Mouse (Mus musculus): ENCODE data around the gene Ptges2. TPM values are rescaled to one million over a fixed set of nuclear protein-coding genes. Genes with fewer than 3 reads are reported as not detected.

The Ptges2 gene
- 1.9 TPM for polyA plus RNA-seq (2017; shearing (Covaris generic))

DNA sequence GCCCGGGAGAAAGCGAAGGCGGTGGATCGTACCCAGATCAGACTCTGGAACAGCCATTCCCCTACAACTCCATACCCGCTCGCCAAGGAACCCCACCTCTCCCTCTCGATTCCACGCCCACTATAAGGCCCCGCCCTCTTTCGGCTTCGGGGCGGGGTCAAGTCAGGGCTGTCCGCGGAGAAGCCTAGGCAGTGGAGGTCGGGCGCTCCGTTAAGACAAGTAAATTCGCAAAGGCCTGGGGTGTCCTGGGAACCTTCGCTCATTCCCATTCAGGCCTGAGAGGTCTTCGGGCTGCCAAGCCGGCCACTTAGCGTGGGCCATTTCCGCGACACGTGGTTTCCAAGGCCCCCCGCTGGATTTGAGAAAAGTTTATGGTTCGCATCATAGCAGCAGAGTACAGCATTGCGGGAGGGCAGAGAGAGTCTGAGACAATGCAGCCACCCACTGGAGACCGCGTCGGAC lies at the start of gene Ptges2:
Ptges2 (plus strand) TSS at position 413 of the 462 bp plus-strand sequence.

DNA sequence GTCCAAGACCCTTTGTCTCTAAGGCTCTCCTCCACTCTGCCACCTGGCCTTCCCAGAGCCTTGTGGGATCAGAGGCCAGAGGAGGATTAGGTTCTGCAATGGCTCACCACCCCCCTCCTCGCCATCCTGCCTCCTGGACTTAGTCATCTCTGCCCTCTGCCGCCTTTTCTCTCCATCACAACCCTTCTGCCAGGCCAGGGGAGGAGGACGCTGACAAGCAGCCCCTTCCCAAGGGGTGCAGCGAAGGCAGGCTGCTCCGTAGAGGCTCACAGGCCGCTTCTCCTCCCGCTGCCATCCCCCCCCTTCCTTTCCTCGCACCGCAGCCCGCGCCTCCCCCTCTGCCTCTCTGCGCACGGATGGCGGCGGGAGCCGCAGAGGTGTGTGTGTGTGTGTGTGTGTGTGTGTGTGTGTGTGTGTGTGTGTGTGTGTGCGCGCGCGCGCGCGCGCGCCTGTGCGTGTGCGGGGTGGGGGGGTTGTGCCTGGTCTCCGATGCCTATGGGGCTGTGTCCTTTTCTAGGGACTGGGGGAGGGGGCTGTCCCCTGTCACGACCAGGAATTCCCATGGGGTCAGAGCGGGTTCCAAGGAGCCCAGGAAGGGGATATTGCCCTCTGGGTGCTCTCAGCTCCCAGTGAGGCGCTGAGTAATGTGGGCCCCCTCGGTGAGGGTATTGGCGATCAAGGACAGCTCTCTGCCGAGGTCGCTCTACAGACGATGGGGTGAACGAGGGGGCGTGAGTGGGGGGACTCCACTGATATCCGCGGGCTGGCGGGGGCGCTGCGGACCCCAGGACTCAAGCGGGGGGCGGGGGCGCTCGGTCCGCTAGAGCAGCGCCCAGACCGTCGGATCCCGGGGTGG lies 43.3 kb upstream of the Ptges2 start, which contains the start of gene Ciz1:
Ciz1 (plus strand) TSS at position 177 of the 856 bp plus-strand sequence.

DNA sequence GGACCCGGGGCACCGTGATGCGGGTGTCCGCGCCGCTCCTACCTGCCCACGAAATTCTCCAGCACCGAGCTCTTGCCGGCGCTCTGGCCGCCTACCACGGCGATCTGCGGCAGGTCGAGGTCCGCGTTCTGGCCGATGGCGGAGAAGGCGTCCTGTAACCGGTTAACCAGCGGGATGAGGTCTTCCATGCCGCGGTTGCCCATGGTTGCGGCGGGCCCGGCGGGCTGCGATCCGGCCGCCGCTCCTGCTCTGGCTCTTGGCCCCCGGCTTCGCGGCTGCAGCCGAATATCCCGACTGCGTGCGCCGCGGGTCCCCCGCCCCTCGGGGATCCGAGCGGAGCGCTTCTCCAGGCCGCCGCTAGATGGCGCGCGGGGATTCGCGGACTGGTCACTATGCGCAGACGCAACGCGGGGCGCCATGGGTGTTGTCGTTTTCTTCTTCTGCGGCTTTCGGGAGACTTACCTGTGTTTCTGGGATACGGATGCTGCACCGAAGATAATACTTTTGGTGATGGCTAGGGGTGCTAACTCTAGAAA lies 42.6 kb upstream of the Ptges2 start, which contains the start of gene Dnm1:
Dnm1 (minus strand) TSS at position 332 of the 536 bp plus-strand sequence.

DNA sequence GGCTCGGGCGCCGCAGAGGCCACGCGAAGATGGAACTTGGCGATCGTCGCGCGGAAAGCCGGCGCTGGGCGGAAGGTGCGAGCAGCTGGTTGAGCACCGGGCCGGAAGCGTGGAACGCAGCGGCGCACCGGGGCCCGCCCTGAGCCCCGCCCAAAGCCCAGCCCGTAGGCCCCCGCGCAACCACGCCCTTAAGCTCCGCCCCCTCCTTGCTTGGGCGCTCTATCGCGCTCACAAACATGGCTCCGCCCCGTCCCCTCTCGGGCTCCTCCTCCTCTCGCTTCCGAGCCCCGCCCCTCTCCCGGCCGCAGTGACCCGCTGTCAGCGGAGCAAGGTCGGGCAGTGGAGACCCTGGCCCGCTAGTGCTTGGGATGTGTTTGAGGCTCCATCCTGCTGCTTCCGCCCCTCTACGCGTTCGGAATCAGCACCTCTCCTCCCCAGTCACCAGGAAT lies 13.9 kb upstream of the Ptges2 start, which contains the start of gene 1110008P14Rik:
1110008P14Rik (minus strand) TSS at position 164 of the 449 bp plus-strand sequence.

DNA sequence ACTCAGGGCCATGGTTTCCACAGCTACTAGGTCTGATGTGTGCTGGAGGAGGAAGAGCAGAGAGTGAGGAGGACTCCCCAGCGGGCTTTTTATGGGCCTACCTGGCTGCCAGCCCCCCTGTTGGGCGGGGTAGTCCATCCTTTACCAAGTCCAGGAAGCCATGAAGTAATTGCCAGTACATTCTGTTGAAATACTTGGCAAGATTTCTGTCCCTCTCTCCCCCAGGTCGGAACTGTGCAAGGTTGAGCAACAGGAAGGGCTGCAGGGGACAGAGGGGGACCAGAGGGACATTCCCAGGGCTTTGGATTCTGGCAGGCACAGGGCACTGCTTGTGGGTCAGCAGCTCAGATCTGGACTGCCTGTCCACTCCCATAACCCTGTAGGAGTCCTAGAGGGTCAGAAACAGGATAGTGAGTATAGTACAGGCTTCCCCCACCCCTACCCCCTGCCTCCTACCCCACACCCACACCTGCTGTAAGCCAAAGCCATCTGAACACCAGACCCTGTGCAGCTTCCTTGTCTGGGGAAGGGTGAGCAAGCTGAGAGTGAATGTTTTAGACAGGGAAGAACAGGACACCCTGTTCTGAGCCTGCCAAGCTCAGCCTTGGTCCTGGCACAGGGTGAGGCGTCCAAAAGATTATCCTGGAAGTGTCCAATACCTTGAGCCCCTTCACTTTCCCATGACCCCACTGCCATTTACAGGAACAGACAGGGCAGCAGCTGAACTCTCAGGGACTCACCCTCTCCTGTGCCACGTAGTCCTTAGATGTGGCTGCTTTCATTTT lies 7.8 kb upstream of the Ptges2 start, which contains the start of gene Lcn2:
Lcn2 (minus strand) TSS at position 547 of the 785 bp plus-strand sequence.

DNA sequence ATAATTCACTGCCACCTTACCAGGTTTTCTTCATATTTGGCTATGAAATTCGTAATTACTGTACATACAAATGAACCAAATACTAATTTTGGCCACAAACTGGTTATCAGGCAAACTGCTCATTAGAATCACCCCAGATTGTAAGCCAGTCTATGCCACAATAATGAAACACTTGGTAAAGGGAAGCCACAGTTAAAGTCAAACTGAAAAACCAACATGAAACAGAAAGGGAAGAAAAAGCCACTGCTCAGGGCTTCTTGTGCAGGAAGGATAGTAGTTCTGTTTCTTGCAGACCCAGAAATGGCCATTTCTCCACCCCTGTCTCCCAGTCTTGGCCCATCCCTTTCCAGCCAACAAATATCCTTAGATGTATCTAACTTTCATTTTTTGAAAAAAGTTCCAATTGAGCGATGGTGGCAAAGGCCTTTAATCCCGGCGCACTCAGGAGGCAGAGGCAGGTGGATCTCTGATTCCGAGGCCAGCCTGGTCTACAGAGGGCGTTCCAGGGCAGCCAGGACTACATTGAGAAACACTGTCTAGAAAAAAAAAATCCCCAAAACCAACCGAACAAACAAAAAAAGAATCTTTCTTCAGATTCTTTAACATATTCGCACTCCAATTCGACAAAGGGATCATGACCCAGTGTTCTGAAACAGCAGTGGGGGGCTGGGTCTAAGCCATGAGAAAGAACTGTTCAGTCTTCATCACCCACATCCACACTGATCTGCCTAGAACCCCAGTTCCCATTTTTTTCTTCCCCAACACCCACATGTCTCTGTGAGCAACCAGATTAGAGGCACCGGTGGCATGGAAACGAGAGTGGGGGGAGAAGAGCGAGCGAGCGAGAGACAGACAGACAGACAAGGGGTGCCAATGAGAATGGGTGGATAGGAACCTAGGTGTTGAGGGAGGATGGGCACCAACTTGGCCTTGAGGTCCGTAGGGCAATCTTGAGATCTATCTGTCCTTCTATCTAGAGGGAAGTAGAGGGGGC lies 54.4 kb downstream of the Ptges2 start, which contains the start of gene Naif1:
Naif1 (plus strand) TSS at position 697 of the 994 bp plus-strand sequence.

DNA sequence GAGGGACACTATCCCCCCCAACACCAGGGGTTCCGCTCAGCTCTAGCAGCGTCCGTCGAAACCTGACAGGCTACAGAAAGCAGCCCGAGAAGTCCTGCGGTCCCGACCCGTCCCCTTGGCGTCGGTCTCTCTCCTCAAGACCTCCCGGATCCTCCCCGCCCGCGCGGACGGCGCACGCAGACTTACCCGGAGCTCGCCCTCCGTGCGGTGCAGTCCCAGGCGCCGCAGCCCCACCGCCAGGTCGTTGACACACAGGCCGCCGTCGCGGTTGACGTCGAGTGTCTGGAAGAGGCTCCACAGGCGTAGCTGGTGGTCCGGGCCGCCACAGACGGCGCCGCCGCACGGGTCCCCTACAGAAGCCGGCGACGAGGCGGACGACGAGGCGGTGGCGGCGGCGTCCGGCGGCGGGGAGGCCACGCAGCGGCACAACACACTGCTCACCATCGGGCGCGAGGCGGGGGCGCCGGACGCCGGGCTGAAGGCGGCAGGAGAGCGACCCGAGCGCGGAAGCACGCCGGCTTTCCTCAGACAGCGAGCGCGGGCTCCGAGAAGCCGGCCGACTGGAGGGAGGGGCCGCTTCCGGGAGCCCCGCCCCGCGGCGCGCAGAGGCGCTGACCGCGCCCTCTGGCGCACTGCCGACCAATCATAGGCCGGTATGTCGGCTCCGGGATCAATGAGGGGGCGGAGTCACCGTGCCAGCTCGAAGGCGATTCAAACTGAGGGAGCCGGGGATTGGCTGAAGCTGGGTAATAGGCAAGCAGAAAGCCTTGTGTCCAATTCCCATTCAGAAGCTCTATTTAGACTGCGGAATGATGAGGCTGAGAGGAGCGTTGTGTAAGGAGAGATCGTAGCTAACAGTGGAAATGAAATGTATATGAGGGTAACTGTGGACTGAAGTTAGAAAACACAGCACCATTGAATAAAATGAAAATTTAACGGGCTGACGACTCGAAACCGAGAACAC lies 55.5 kb downstream of the Ptges2 start, which contains the start of gene Slc25a25:
Slc25a25 (minus strand) TSS at position 565 of the 964 bp plus-strand sequence.

Other genes with a start within 250 kb of the Ptges2 start
- 11.7 TPM for gene Prrc2b, start 244.8 kb upstream of the Ptges2 start, polyA plus RNA-seq (2017; shearing (Covaris generic))
- gene Pomt1, start 159.3 kb upstream of the Ptges2 start, polyA plus RNA-seq (2017; shearing (Covaris generic)): 13.3 TPM
- gene Uck1, start 135.7 kb upstream of the Ptges2 start, polyA plus RNA-seq (2017; shearing (Covaris generic)): 107 TPM
- gene Golga2, start 108.5 kb upstream of the Ptges2 start, polyA plus RNA-seq (2017; shearing (Covaris generic)): 50.0 TPM
- 264 TPM for gene Swi5, start 107.8 kb upstream of the Ptges2 start, polyA plus RNA-seq (2017; shearing (Covaris generic))
- gene Ciz1, start 43.6 kb upstream of the Ptges2 start, polyA plus RNA-seq (2017; shearing (Covaris generic)): 161 TPM
- gene Dnm1, start 42.6 kb upstream of the Ptges2 start, polyA plus RNA-seq (2017; shearing (Covaris generic)): not detected
- gene 1110008P14Rik, start 14.0 kb upstream of the Ptges2 start, polyA plus RNA-seq (2017; shearing (Covaris generic)): 79.7 TPM
- gene Lcn2, start 7.6 kb upstream of the Ptges2 start, polyA plus RNA-seq (2017; shearing (Covaris generic)): not detected
- gene Naif1, start 54.6 kb downstream of the Ptges2 start, polyA plus RNA-seq (2017; shearing (Covaris generic)): 9.0 TPM
- 6.5 TPM for gene Slc25a25, start 55.5 kb downstream of the Ptges2 start, polyA plus RNA-seq (2017; shearing (Covaris generic))
- gene Fam102a, start 139.4 kb downstream of the Ptges2 start, polyA plus RNA-seq (2017; shearing (Covaris generic)): 72.8 TPM
- gene Dpm2, start 175.0 kb downstream of the Ptges2 start, polyA plus RNA-seq (2017; shearing (Covaris generic)): 148 TPM
- gene Pip5kl1, start 178.9 kb downstream of the Ptges2 start, polyA plus RNA-seq (2017; shearing (Covaris generic)): not detected
- gene 9430097D07Rik, start 179.8 kb downstream of the Ptges2 start, polyA plus RNA-seq (2017; shearing (Covaris generic)): not detected
- 62.6 TPM for gene St6galnac4, start 191.2 kb downstream of the Ptges2 start, polyA plus RNA-seq (2017; shearing (Covaris generic))
- 6.3 TPM for gene St6galnac6, start 203.8 kb downstream of the Ptges2 start, polyA plus RNA-seq (2017; shearing (Covaris generic))
- not detected for gene Ak1, start 225.9 kb downstream of the Ptges2 start, polyA plus RNA-seq (2017; shearing (Covaris generic))